Mouse (Mus musculus): ENCODE measurements at regions not wholly inside any gene's neighbourhood (a gene's known extent, or its start where the extent isn't known, plus 50 kb on each side); places are given as distances from the start of the nearest gene placed in this dataset.

DNA sequence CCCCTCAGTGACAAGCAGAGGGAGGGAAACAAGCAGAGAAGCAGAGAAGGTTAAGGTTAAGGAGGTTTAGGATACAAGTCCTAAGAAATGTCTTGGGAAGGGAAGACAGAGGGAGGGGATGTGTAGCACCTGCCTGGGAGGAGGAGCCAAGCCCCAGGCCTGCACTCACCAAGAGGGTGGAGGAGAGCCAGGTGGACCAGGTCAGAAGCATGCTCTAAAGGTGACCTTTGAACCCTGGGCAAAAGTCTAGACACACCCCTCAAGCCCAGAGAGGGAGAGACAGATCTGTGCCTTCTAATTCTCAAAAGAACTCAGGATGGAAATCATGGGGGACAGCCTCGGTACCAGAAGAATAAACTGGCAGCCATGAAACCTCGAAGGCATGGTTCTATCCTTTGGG lies 54.4 kb upstream of the Calm2 start:
- Histone ChIP-seq H3K27ac (ENCODE audit: low read depth) (no peak overlapping the region), H3K4me3 (ENCODE audit: low read depth, low read length) (no peak overlapping the region), H3K27me3 (replicated peaks; ENCODE audit: control insufficient read depth, insufficient read depth, low read length) (no peaks in the 10 kb centered on the region), H3K36me3 (ENCODE audit: control insufficient read depth, insufficient read depth, low read length) (no peaks in the 10 kb centered on the region), H3K4me1 (replicated peaks; ENCODE audit: control insufficient read depth, insufficient read depth, low read length) (peaks cover 26% of the 10 kb centered on the region), H3K4me2 (ENCODE audit: low read length) (no peak overlapping the region), H3K9me3 (ENCODE audit: control insufficient read depth, low read length) (no peaks in the 10 kb centered on the region), H3K9ac (ENCODE audit: low read length) (no peak overlapping the region)
- DNase-seq (ENCODE audit: low spot score) (no peak), ATAC-seq (replicated peaks; ENCODE audit: low FRiP score, low TSS enrichment, low read depth) (peak; percentile 67)
- 48% methylated on average over 2 of the region's 2 CpGs for WGBS

DNA sequence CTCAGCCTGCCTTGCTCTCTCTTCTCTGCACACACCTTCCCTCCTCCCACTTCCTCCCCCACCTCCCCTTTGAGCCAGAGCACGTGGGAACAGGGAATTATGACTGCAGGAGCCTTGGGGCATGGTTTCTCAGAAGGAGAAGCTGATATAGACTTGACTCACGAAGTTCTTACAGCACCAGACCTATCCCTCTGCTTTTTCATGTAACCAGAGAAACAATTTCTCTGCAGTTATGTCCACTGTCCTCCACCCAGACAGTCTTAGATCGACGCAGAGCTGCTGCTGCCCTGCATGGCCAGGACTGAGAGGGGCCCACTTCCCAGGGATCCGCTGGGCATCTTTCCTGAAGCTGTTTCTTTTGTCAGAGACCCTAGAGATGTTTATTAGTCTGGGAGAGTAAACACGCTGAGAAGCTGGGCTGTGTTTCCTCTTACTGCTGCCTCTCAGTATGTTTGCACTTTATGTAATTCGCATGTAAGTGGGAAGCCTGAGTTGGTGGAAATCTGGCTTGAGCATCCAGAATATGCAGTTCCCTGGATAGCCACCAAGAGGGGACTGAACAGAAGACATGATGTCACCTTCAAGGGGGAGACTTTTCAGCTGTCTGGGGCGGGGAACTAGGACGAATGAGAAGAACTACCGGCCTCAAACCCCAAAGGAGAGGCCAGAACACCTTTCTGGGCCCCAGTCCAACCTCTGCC lies 55.1 kb upstream of the Calm2 start:
- H3K9ac ChIP-seq (ENCODE audit: low read length): no peak overlapping the region
- H3K4me1 ChIP-seq (replicated peaks; ENCODE audit: control insufficient read depth, insufficient read depth, low read length): peaks cover 26% of the 10 kb centered on the region
- H3K4me2 ChIP-seq (ENCODE audit: low read length): no peak overlapping the region
- H3K27ac ChIP-seq (ENCODE audit: low read depth): peak overlapping the region; percentile 64; the same call in 1 of the 2 replicates
- H3K27me3 ChIP-seq (replicated peaks; ENCODE audit: control insufficient read depth, insufficient read depth, low read length): no peaks in the 10 kb centered on the region
- DNase-seq (ENCODE audit: low spot score): no peak
- H3K4me3 ChIP-seq (ENCODE audit: low read depth, low read length): no peak overlapping the region
- peak; percentile 53 for ATAC-seq (replicated peaks; ENCODE audit: low FRiP score, low TSS enrichment, low read depth)
- no peaks in the 10 kb centered on the region for H3K36me3 ChIP-seq (ENCODE audit: control insufficient read depth, insufficient read depth, low read length)
- H3K9me3 ChIP-seq (ENCODE audit: control insufficient read depth, low read length): no peaks in the 10 kb centered on the region
- WGBS: 20% methylated on average over 10 of the region's 10 CpGs

DNA sequence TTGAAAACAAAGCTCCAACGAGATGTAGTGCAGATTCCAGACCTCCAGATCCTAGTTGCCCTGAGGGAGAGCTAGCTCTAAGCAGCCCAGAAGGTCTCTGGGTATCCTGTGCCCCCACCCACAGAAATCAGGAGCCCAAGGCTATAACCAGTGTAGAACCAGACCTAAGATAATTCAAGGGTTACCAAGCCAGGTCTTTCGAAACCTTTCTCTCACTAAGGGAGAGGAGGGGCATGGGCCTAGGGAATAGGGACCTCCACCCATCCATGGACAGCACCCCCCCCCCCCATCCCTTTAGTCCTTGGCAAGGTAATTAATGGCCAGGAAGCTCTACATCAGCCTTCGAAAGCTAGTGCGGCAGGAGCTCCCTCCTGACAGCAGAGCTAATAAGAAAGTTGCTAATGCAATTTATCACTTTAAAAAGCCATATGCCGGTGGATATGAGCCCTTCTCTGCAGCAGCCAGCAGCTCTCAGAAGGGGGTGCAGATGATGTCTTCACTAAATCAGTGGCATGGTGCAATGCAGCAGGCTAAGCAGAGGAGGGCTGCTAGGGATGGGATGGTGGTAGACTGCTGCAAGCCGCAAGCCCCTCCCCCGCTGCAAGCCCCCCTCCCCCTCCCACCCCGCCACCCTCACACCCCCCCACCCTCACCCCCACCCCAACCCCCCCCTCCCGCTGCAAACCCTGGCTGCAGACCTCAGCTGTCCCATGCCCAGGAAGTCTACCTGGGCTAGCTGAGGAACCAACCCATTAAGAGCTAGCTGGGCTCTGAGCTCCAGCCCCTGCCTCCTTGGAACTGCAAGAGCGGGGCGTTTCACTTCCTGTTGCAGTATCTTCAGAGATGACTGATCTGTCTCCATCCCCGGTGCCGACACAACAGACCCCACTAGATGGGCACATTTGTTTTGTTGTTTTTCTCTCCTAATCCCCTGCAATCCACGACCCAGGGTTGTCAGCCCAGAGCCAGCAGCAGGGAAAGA lies 55.9 kb upstream of the Calm2 start:
- no peaks in the 10 kb centered on the region for H3K27me3 ChIP-seq (replicated peaks; ENCODE audit: control insufficient read depth, insufficient read depth, low read length)
- 10% methylated on average over 14 of the region's 14 CpGs for WGBS
- DNase-seq (ENCODE audit: low spot score) (no peak), ATAC-seq (replicated peaks; ENCODE audit: low FRiP score, low TSS enrichment, low read depth) (peak; percentile 50; the same call in 1 of the 2 replicates)
- H3K36me3 ChIP-seq (ENCODE audit: control insufficient read depth, insufficient read depth, low read length): no peaks in the 10 kb centered on the region
- peak overlapping the region; percentile 18; the same call in 1 of the 2 replicates for H3K4me2 ChIP-seq (ENCODE audit: low read length)
- peak overlapping the region; percentile 64; the same call in 1 of the 2 replicates for H3K27ac ChIP-seq (ENCODE audit: low read depth)
- peaks cover 26% of the 10 kb centered on the region for H3K4me1 ChIP-seq (replicated peaks; ENCODE audit: control insufficient read depth, insufficient read depth, low read length)
- H3K4me3 ChIP-seq (ENCODE audit: low read depth, low read length): no peak overlapping the region
- H3K9me3 ChIP-seq (ENCODE audit: control insufficient read depth, low read length): no peaks in the 10 kb centered on the region
- no peak overlapping the region for H3K9ac ChIP-seq (ENCODE audit: low read length)

DNA sequence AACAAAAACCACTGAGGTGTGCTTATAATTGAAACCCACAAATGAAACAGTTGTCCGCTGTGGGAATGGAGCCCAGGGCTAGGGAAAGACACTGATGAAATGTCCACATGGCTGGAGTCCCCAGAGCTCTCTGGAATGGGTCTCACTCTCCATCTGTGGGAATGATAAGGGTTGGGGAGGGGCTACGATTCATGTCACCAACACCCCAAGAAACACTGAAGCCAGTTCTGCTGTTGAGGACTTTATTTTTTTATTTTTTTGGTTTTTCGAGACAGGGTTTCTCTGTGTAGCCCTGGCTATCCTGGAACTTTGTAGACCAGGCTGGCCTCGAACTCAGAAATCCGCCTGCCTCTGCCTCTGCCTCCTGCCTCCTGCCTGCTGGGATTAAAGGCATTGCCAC lies 56.8 kb upstream of the Calm2 start:
- Histone ChIP-seq H3K9me3 (ENCODE audit: control insufficient read depth, low read length) (no peaks in the 10 kb centered on the region), H3K4me1 (replicated peaks; ENCODE audit: control insufficient read depth, insufficient read depth, low read length) (peaks cover 26% of the 10 kb centered on the region), H3K4me2 (ENCODE audit: low read length) (no peak overlapping the region), H3K9ac (ENCODE audit: low read length) (no peak overlapping the region), H3K4me3 (ENCODE audit: low read depth, low read length) (no peak overlapping the region), H3K27me3 (replicated peaks; ENCODE audit: control insufficient read depth, insufficient read depth, low read length) (no peaks in the 10 kb centered on the region), H3K27ac (ENCODE audit: low read depth) (no peak overlapping the region), H3K36me3 (ENCODE audit: control insufficient read depth, insufficient read depth, low read length) (no peaks in the 10 kb centered on the region)
- 83% methylated on average over 5 of the region's 5 CpGs for WGBS
- no peak for ATAC-seq (replicated peaks; ENCODE audit: low FRiP score, low TSS enrichment, low read depth)
- DNase-seq (ENCODE audit: low spot score): no peak

DNA sequence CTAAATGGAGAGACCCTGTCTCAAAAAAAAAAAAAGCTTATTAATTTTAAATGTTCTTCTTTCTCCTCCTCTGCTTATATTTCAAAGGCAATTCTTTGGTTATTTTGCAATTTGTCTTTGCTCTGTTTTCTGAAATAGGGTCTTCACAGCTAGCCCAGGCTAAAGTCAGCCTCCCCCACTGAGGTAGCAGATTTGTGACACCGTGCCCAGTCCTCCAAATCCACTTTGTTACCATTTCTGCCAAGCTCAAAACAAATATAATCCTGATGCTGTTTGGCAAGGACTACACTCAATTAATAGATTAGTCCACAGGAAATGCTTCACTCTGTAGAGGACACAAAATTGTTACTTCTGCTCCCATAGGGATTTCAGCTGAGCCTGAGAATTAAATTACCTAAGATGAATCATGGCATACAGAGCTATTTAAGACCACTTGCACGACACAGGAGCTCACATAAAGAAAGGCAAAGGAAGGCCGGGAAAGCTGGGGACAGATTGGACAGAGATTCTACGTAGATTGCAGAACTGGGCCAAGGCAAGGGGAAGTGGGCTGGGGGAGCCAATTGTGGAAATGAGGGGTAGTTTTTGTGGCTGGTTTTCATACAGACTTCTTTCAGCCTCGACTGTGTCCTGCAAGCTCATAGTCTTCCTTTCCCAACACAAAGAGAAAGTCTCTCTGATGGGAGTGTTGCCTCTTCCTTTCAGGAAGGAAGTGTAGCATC lies 58.4 kb upstream of the Calm2 start:
- Histone ChIP-seq H3K27ac (ENCODE audit: low read depth) (no peak overlapping the region), H3K9ac (ENCODE audit: low read length) (no peak overlapping the region), H3K4me3 (ENCODE audit: low read depth, low read length) (no peak overlapping the region), H3K9me3 (ENCODE audit: control insufficient read depth, low read length) (no peaks in the 10 kb centered on the region), H3K27me3 (replicated peaks; ENCODE audit: control insufficient read depth, insufficient read depth, low read length) (no peaks in the 10 kb centered on the region), H3K4me2 (ENCODE audit: low read length) (no peak overlapping the region), H3K36me3 (ENCODE audit: control insufficient read depth, insufficient read depth, low read length) (no peaks in the 10 kb centered on the region), H3K4me1 (replicated peaks; ENCODE audit: control insufficient read depth, insufficient read depth, low read length) (peaks cover 28% of the 10 kb centered on the region)
- ATAC-seq (replicated peaks; ENCODE audit: low FRiP score, low TSS enrichment, low read depth): no peak
- no peak for DNase-seq (ENCODE audit: low spot score)
- 65% methylated on average over 5 of the region's 5 CpGs for WGBS

DNA sequence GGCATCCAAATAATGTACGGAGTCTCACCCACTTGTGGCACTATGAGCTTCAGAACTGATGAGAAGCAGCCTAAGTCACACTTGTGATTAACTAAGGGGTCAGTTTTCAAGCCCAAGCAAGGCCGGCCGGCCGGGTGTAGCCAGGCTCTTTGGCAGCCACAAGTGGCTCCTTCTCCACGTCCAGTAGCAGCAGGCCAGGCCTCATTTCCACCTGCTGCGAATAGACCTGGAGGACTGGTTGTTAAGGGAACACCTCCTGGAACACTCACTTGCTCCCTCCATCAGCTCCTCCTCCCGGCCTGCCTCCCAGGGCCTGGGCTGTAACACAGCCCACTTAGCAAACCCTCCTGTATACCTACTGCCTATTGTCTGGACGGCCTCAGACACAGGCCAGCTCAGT lies 61.1 kb upstream of the Calm2 start:
- H3K4me3 ChIP-seq (ENCODE audit: low read depth, low read length): no peak overlapping the region
- no peak overlapping the region for H3K27ac ChIP-seq (ENCODE audit: low read depth)
- 59% methylated on average over 8 of the region's 8 CpGs for WGBS
- H3K27me3 ChIP-seq (replicated peaks; ENCODE audit: control insufficient read depth, insufficient read depth, low read length): no peaks in the 10 kb centered on the region
- H3K36me3 ChIP-seq (ENCODE audit: control insufficient read depth, insufficient read depth, low read length): no peaks in the 10 kb centered on the region
- DNase-seq (ENCODE audit: low spot score): no peak
- no peaks in the 10 kb centered on the region for H3K9me3 ChIP-seq (ENCODE audit: control insufficient read depth, low read length)
- H3K4me1 ChIP-seq (replicated peaks; ENCODE audit: control insufficient read depth, insufficient read depth, low read length): peaks cover 8% of the 10 kb centered on the region
- H3K9ac ChIP-seq (ENCODE audit: low read length): no peak overlapping the region
- no peak overlapping the region for H3K4me2 ChIP-seq (ENCODE audit: low read length)
- ATAC-seq (replicated peaks; ENCODE audit: low FRiP score, low TSS enrichment, low read depth): 0 out of 2 replicates have a peak, but pooled peaks have one; percentile 24

DNA sequence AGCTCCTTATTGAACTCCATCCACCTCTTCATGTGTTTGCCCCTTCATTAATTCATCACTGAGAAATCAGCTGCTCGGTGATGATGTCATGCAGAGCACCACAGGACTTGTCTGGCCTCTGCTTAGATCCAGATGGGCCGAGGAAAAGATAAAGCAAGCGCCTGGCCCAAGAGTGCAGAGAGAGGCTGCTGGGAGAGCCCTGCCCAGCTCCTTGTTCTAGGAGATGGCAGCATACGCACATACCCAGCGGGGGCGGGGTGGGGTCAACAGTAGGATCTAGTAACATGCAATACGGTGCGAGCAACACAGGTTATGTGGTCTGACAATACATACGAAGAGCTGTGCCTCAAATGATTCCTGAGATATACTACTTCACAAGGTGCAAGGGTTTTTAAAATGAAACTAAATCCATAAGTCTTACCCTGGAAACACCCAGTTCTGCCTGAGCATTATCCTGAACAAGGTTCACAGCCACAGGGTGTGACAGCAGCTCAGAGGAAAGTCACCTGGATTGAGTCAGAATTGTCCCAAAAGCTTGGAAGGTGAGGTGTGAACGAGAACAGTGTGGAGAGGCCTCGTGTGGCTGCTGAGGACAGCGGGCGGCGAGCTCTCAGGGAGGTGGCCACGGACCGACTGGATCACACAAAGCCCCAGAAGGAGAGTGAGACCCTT lies 62.0 kb upstream of the Calm2 start:
- DNase-seq (ENCODE audit: low spot score): peak; percentile 56
- WGBS: 73% methylated on average over 16 of the region's 16 CpGs
- H3K36me3 ChIP-seq (ENCODE audit: control insufficient read depth, insufficient read depth, low read length): no peaks in the 10 kb centered on the region
- no peak overlapping the region for H3K9ac ChIP-seq (ENCODE audit: low read length)
- H3K9me3 ChIP-seq (ENCODE audit: control insufficient read depth, low read length): no peaks in the 10 kb centered on the region
- H3K27ac ChIP-seq (ENCODE audit: low read depth): no peak overlapping the region
- peaks cover 5% of the 10 kb centered on the region; the same call in 1 of the 2 replicates for H3K4me1 ChIP-seq (replicated peaks; ENCODE audit: control insufficient read depth, insufficient read depth, low read length)
- H3K4me2 ChIP-seq (ENCODE audit: low read length): no peak overlapping the region
- no peak overlapping the region for H3K4me3 ChIP-seq (ENCODE audit: low read depth, low read length)
- no peaks in the 10 kb centered on the region for H3K27me3 ChIP-seq (replicated peaks; ENCODE audit: control insufficient read depth, insufficient read depth, low read length)
- ATAC-seq (replicated peaks; ENCODE audit: low FRiP score, low TSS enrichment, low read depth): peak; percentile 26
